Mouse (Mus musculus): Measurements from ENCODE around the gene Ptprm.
A peak's percentile ranks its signal among the peaks of the same experiment; 100 is the strongest.

The Ptprm gene

GRCm38 (mm10) chr17:67277124-67277910 lies 76.9 kb downstream of the Ptprm start:
- DNase-seq = no peak

GRCm38 (mm10) chr17:67274531-67275094 lies 79.6 kb downstream of the Ptprm start:
- DNase-seq = no peak

- no peak for DNase-seq
Measured at GRCm38 (mm10) chr17:67272928-67273327, 81.3 kb downstream of the Ptprm start.

- DNase-seq = no peak
Measured at GRCm38 (mm10) chr17:67268475-67269080, 85.7 kb downstream of the Ptprm start.

- no peak for DNase-seq
Measured at GRCm38 (mm10) chr17:67266270-67266669, 88.0 kb downstream of the Ptprm start.

GRCm38 (mm10) chr17:67265520-67265919 lies 88.7 kb downstream of the Ptprm start:
- DNase-seq = no peak

GRCm38 (mm10) chr17:67264716-67265115 lies 89.5 kb downstream of the Ptprm start:
- DNase-seq = no peak

- no peak for DNase-seq
Measured at GRCm38 (mm10) chr17:67263024-67263423, 91.2 kb downstream of the Ptprm start.

- no peak for DNase-seq
Measured at GRCm38 (mm10) chr17:67260016-67260415, 94.2 kb downstream of the Ptprm start.

GRCm38 (mm10) chr17:67257780-67258179 lies 96.5 kb downstream of the Ptprm start:
- DNase-seq = no peak

GRCm38 (mm10) chr17:67256171-67256570 lies 98.1 kb downstream of the Ptprm start:
- DNase-seq = no peak

GRCm38 (mm10) chr17:67253445-67253844 lies 100.8 kb downstream of the Ptprm start:
- no peak for DNase-seq

GRCm38 (mm10) chr17:67252992-67253391 lies 101.3 kb downstream of the Ptprm start:
- no peak for DNase-seq

- no peak for DNase-seq
Measured at GRCm38 (mm10) chr17:67245273-67245875, 108.9 kb downstream of the Ptprm start.

GRCm38 (mm10) chr17:67242774-67243495 lies 111.3 kb downstream of the Ptprm start:
- no peak for DNase-seq

GRCm38 (mm10) chr17:67241951-67242773 lies 112.1 kb downstream of the Ptprm start:
- no peak for DNase-seq

- no peak for DNase-seq
Measured at GRCm38 (mm10) chr17:67238866-67239265, 115.4 kb downstream of the Ptprm start.

GRCm38 (mm10) chr17:67237407-67237806 lies 116.8 kb downstream of the Ptprm start:
- no peak for DNase-seq

- no peak for DNase-seq
Measured at GRCm38 (mm10) chr17:67233063-67233462, 121.2 kb downstream of the Ptprm start.

GRCm38 (mm10) chr17:67226991-67227390 lies 127.3 kb downstream of the Ptprm start:
- DNase-seq = no peak

- no peak for DNase-seq
Measured at GRCm38 (mm10) chr17:67215326-67215725, 138.9 kb downstream of the Ptprm start.

GRCm38 (mm10) chr17:67213711-67214110 lies 140.5 kb downstream of the Ptprm start:
- DNase-seq = peak; percentile 63 to 75

Data from kidney, postnatal 25 days (tissue).